Mouse (Mus musculus): ENCODE measurements around the gene Grk1. TPM values are rescaled to one million over a fixed set of nuclear protein-coding genes. Genes with fewer than 3 reads are reported as not detected.

The Grk1 gene
- polyA plus RNA-seq, 1 experiment from 2014 or later, result not detected

- no peaks in the 10 kb centered on the region for H3K9me3 ChIP-seq (ENCODE audit: control insufficient read depth, low read length)
- no peak overlapping the region for H3K4me2 ChIP-seq (ENCODE audit: low read depth, low read length)
- no peaks in the 10 kb centered on the region for H3K36me3 ChIP-seq (ENCODE audit: control insufficient read depth, insufficient read depth, low read length)
- H3K27ac ChIP-seq (replicated peaks; ENCODE audit: low read depth, low read length), result no peak overlapping the region
- H3K9ac ChIP-seq (ENCODE audit: low read depth, low read length), result no peak overlapping the region
- H3K4me1 ChIP-seq (ENCODE audit: control insufficient read depth, insufficient read depth, low read length), result no peaks in the 10 kb centered on the region
- ATAC-seq (ENCODE audit: low read depth) (no peak), DNase-seq (ENCODE audit: low spot score) (no peak)
- no peak overlapping the region for H3K4me3 ChIP-seq (ENCODE audit: low read depth, low read length)
- no peaks in the 10 kb centered on the region for H3K27me3 ChIP-seq (replicated peaks; ENCODE audit: control insufficient read depth, insufficient read depth, low read length)
- WGBS, result 96% methylated on average over 4 of the region's 4 CpGs
Measured at GRCm38 (mm10) chr8:13459431-13459830, 54.5 kb downstream of the Grk1 start.

- ATAC-seq (ENCODE audit: low read depth) (no peak), DNase-seq (ENCODE audit: low spot score) (no peak)
- no peaks in the 10 kb centered on the region for H3K4me1 ChIP-seq (ENCODE audit: control insufficient read depth, insufficient read depth, low read length)
- no peak overlapping the region for H3K27ac ChIP-seq (replicated peaks; ENCODE audit: low read depth, low read length)
- H3K4me3 ChIP-seq (ENCODE audit: low read depth, low read length), result no peak overlapping the region
- no peaks in the 10 kb centered on the region for H3K9me3 ChIP-seq (ENCODE audit: control insufficient read depth, low read length)
- no peak overlapping the region for H3K9ac ChIP-seq (ENCODE audit: low read depth, low read length)
- 68% methylated on average over 17 of the region's 17 CpGs for WGBS
- H3K27me3 ChIP-seq (replicated peaks; ENCODE audit: control insufficient read depth, insufficient read depth, low read length), result no peaks in the 10 kb centered on the region
- H3K4me2 ChIP-seq (ENCODE audit: low read depth, low read length), result no peak overlapping the region
- no peaks in the 10 kb centered on the region for H3K36me3 ChIP-seq (ENCODE audit: control insufficient read depth, insufficient read depth, low read length)
Measured at GRCm38 (mm10) chr8:13461085-13461765, 56.3 kb downstream of the Grk1 start.

GRCm38 (mm10) chr8:13461843-13462242, 57.0 kb downstream of the Grk1 start:
- Histone ChIP-seq H3K4me1 (ENCODE audit: control insufficient read depth, insufficient read depth, low read length) (no peaks in the 10 kb centered on the region), H3K36me3 (ENCODE audit: control insufficient read depth, insufficient read depth, low read length) (no peaks in the 10 kb centered on the region), H3K9ac (ENCODE audit: low read depth, low read length) (no peak overlapping the region), H3K4me2 (ENCODE audit: low read depth, low read length) (no peak overlapping the region), H3K9me3 (ENCODE audit: control insufficient read depth, low read length) (no peaks in the 10 kb centered on the region), H3K27me3 (replicated peaks; ENCODE audit: control insufficient read depth, insufficient read depth, low read length) (no peaks in the 10 kb centered on the region), H3K4me3 (ENCODE audit: low read depth, low read length) (no peak overlapping the region), H3K27ac (replicated peaks; ENCODE audit: low read depth, low read length) (no peak overlapping the region)
- WGBS, result 40% methylated on average over 4 of the region's 4 CpGs
- DNase-seq (ENCODE audit: low spot score) (peak; percentile 10), ATAC-seq (ENCODE audit: low read depth) (no peak)

GRCm38 (mm10) chr8:13462392-13462791, 57.5 kb downstream of the Grk1 start:
- H3K36me3 ChIP-seq (ENCODE audit: control insufficient read depth, insufficient read depth, low read length), result no peaks in the 10 kb centered on the region
- H3K4me3 ChIP-seq (ENCODE audit: low read depth, low read length), result no peak overlapping the region
- no peak overlapping the region for H3K9ac ChIP-seq (ENCODE audit: low read depth, low read length)
- H3K4me2 ChIP-seq (ENCODE audit: low read depth, low read length), result no peak overlapping the region
- ATAC-seq (ENCODE audit: low read depth) (no peak), DNase-seq (ENCODE audit: low spot score) (no peak)
- H3K27me3 ChIP-seq (replicated peaks; ENCODE audit: control insufficient read depth, insufficient read depth, low read length), result no peaks in the 10 kb centered on the region
- H3K4me1 ChIP-seq (ENCODE audit: control insufficient read depth, insufficient read depth, low read length), result no peaks in the 10 kb centered on the region
- WGBS, result 74% methylated on average over 10 of the region's 10 CpGs
- no peaks in the 10 kb centered on the region for H3K9me3 ChIP-seq (ENCODE audit: control insufficient read depth, low read length)
- no peak overlapping the region for H3K27ac ChIP-seq (replicated peaks; ENCODE audit: low read depth, low read length)

GRCm38 (mm10) chr8:13465324-13465723, 60.4 kb downstream of the Grk1 start:
- H3K27ac ChIP-seq (replicated peaks; ENCODE audit: low read depth, low read length), result no peak overlapping the region
- H3K4me1 ChIP-seq (ENCODE audit: control insufficient read depth, insufficient read depth, low read length), result no peaks in the 10 kb centered on the region
- WGBS, result 32% methylated on average over 7 of the region's 7 CpGs
- DNase-seq (ENCODE audit: low spot score) (peak; percentile 13), ATAC-seq (ENCODE audit: low read depth) (no peak)
- no peak overlapping the region for H3K4me3 ChIP-seq (ENCODE audit: low read depth, low read length)
- H3K36me3 ChIP-seq (ENCODE audit: control insufficient read depth, insufficient read depth, low read length), result no peaks in the 10 kb centered on the region
- no peak overlapping the region for H3K4me2 ChIP-seq (ENCODE audit: low read depth, low read length)
- no peaks in the 10 kb centered on the region for H3K9me3 ChIP-seq (ENCODE audit: control insufficient read depth, low read length)
- H3K27me3 ChIP-seq (replicated peaks; ENCODE audit: control insufficient read depth, insufficient read depth, low read length), result no peaks in the 10 kb centered on the region
- H3K9ac ChIP-seq (ENCODE audit: low read depth, low read length), result no peak overlapping the region

GRCm38 (mm10) chr8:13466989-13467388, 62.1 kb downstream of the Grk1 start:
- ATAC-seq (ENCODE audit: low read depth), result no peak
- WGBS, result 40% methylated on average over 5 of the region's 5 CpGs

GRCm38 (mm10) chr8:13468737-13469136, 63.9 kb downstream of the Grk1 start:
- Histone ChIP-seq H3K9me3 (ENCODE audit: control insufficient read depth, low read length) (no peaks in the 10 kb centered on the region), H3K4me2 (ENCODE audit: low read depth, low read length) (no peak overlapping the region), H3K4me3 (ENCODE audit: low read depth, low read length) (no peak overlapping the region), H3K36me3 (ENCODE audit: control insufficient read depth, insufficient read depth, low read length) (no peaks in the 10 kb centered on the region), H3K4me1 (ENCODE audit: control insufficient read depth, insufficient read depth, low read length) (no peaks in the 10 kb centered on the region), H3K9ac (ENCODE audit: low read depth, low read length) (no peak overlapping the region), H3K27me3 (replicated peaks; ENCODE audit: control insufficient read depth, insufficient read depth, low read length) (no peaks in the 10 kb centered on the region), H3K27ac (replicated peaks; ENCODE audit: low read depth, low read length) (no peak overlapping the region)
- ATAC-seq (ENCODE audit: low read depth) (no peak), DNase-seq (ENCODE audit: low spot score) (no peak)
- 80% methylated on average over 9 of the region's 9 CpGs for WGBS

More at GRCm38 (mm10) chr8:13466989-13467388, 62.1 kb downstream of the Grk1 start:
- no peaks in the 10 kb centered on the region for H3K27me3 ChIP-seq (replicated peaks; ENCODE audit: control insufficient read depth, insufficient read depth, low read length)
- H3K4me3 ChIP-seq (ENCODE audit: low read depth, low read length), result no peak overlapping the region
- no peaks in the 10 kb centered on the region for H3K4me1 ChIP-seq (ENCODE audit: control insufficient read depth, insufficient read depth, low read length)
- H3K9ac ChIP-seq (ENCODE audit: low read depth, low read length), result no peak overlapping the region
- H3K36me3 ChIP-seq (ENCODE audit: control insufficient read depth, insufficient read depth, low read length), result no peaks in the 10 kb centered on the region
- no peak overlapping the region for H3K27ac ChIP-seq (replicated peaks; ENCODE audit: low read depth, low read length)
- no peak for DNase-seq (ENCODE audit: low spot score)
- H3K9me3 ChIP-seq (ENCODE audit: control insufficient read depth, low read length), result no peaks in the 10 kb centered on the region
- H3K4me2 ChIP-seq (ENCODE audit: low read depth, low read length), result no peak overlapping the region

- Histone ChIP-seq H3K9me3 (ENCODE audit: control insufficient read depth, low read length) (no peaks in the 10 kb centered on the region), H3K4me3 (ENCODE audit: low read depth, low read length) (no peak overlapping the region), H3K9ac (ENCODE audit: low read depth, low read length) (no peak overlapping the region), H3K4me1 (ENCODE audit: control insufficient read depth, insufficient read depth, low read length) (no peaks in the 10 kb centered on the region), H3K4me2 (ENCODE audit: low read depth, low read length) (no peak overlapping the region), H3K27ac (replicated peaks; ENCODE audit: low read depth, low read length) (no peak overlapping the region), H3K27me3 (replicated peaks; ENCODE audit: control insufficient read depth, insufficient read depth, low read length) (no peaks in the 10 kb centered on the region), H3K36me3 (ENCODE audit: control insufficient read depth, insufficient read depth, low read length) (no peaks in the 10 kb centered on the region)
- DNase-seq (ENCODE audit: low spot score), result no peak
- 83% methylated on average over 11 of the region's 11 CpGs for WGBS
- ATAC-seq (ENCODE audit: low read depth), result no peak
Measured at GRCm38 (mm10) chr8:13471484-13471883, 66.6 kb downstream of the Grk1 start.
